In the genomic region with DNA sequence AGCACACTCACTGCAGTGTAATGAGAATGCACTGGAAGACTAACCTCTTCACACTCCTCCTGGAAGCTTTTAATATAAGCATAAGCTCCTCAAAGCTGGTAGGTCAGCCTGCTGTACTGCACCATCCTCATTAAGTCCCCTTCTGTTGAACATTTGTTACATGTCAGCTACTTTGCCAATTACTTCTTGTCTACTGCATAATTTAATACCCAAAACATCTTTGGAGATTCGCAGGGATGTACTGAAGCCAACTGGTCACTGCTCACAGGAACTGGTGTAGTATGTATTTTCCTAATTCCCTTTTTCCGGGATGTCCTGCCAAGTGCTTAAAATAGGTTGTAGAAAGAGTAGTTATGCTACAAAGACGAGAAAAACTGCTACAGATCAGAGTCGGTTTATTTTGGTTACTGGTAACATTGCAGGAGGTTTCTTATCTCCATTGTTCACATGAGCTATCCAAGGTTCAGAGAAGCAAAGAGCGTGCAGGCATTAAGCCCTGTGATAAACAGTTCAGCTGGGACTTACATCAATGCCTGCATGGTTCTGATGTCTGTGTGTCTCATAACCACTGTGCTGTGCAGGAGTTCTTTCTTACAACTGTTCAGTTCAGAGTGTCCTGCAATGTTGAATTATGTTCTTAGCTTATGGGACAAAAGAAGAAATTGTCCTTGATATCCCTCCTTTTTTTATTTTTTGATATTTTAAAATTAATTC, we compare ENCODE assay signal across 13 mouse cellular contexts.
DNase-seq lines count a peak whose midpoint lies in the region; ATAC-seq and TF ChIP-seq lines count a peak whose summit lies in the region.
"Had no signal": no experiment of that assay in that cellular context is flagged by ENCODE, and none has a peak within 500 bp of the region (broad histone marks: within the 10 kb centered on the region; RNA-seq: fewer than 3 reads in every experiment).

No protein-coding gene starts in this region.

- H3K27me3 ChIP-seq in forebrain, embryonic 13.5 days, result no peaks in the 10 kb centered on the region
- H3K27me3 ChIP-seq in forebrain, embryonic 11.5 days (ENCODE audit: control insufficient read depth, insufficient read depth, low read length), result no peaks in the 10 kb centered on the region
- H3K27me3 ChIP-seq in kidney, adult 2 months (replicated peaks; ENCODE audit: control insufficient read depth, insufficient read depth, low read length), result no peaks in the 10 kb centered on the region
- H3K27me3 ChIP-seq: liver, embryonic 13.5 days; neural tube, embryonic 12.5 days had no signal

- DNase-seq in forebrain, embryonic 11.5 days (ENCODE audit: low spot score), result no peak
- DNase-seq in kidney, adult 2 months, result peak; percentile 10
- DNase-seq in kidney, adult 11 months, result no peak
- DNase-seq in MEL-GATA-1-ER (ENCODE audit: extremely low read depth, low read depth), result peak; percentile 11
- DNase-seq in heart, postnatal 10 days, result peak; percentile 23 to 32
- no peak for DNase-seq in left cerebral cortex, postnatal 14 days (ENCODE audit: low spot score in 2 of 2)
- no peak for DNase-seq in gastrocnemius, postnatal 14 days
- DNase-seq: gastrocnemius, postnatal 36 days; liver, embryonic 13.5 days had no signal

- TF ChIP-seq CTCF in kidney, adult 2 months (conservative IDR thresholded peaks at IDR 0.05; ENCODE audit: insufficient read depth, insufficient read length, low read depth, low read length), result no peak

- H3K9me3 ChIP-seq in forebrain, embryonic 13.5 days (replicated peaks), result 0 out of 2 replicates have a peak, but pooled peaks cover 3% of the 10 kb centered on the region
- H3K9me3 ChIP-seq in forebrain, embryonic 11.5 days (ENCODE audit: control insufficient read depth, low read length), result no peaks in the 10 kb centered on the region
- H3K9me3 ChIP-seq: liver, embryonic 13.5 days; neural tube, embryonic 12.5 days had no signal

- H3K9ac ChIP-seq in forebrain, embryonic 13.5 days, result no peak overlapping the region
- H3K9ac ChIP-seq in forebrain, embryonic 11.5 days (ENCODE audit: low read length), result no peak overlapping the region
- H3K9ac ChIP-seq: liver, embryonic 13.5 days; neural tube, embryonic 12.5 days had no signal

- H3K36me3 ChIP-seq in forebrain, embryonic 13.5 days (ENCODE audit: poor library complexity, severe bottlenecking), result no peaks in the 10 kb centered on the region
- no peaks in the 10 kb centered on the region for H3K36me3 ChIP-seq in forebrain, embryonic 11.5 days (ENCODE audit: control insufficient read depth, insufficient read depth, low read length)
- H3K36me3 ChIP-seq in kidney, adult 2 months (ENCODE audit: control insufficient read depth, insufficient read depth, low read length), result no peaks in the 10 kb centered on the region
- H3K36me3 ChIP-seq: liver, embryonic 13.5 days; neural tube, embryonic 12.5 days had no signal

- TF ChIP-seq POLR2A in kidney, adult 2 months (IDR thresholded peaks at IDR 0.05; ENCODE audit: low read depth, low read length), result no peak

- H3K4me2 ChIP-seq in forebrain, embryonic 13.5 days, result no peak overlapping the region
- H3K4me2 ChIP-seq in forebrain, embryonic 11.5 days (ENCODE audit: low read depth, low read length, severe bottlenecking), result no peak overlapping the region
- H3K4me2 ChIP-seq: liver, embryonic 13.5 days; neural tube, embryonic 12.5 days had no signal

- no peaks in the 10 kb centered on the region for H3K4me1 ChIP-seq in forebrain, embryonic 13.5 days
- H3K4me1 ChIP-seq in forebrain, embryonic 11.5 days (replicated peaks; ENCODE audit: control insufficient read depth, insufficient read depth, low read length), result no peaks in the 10 kb centered on the region
- H3K4me1 ChIP-seq in kidney, adult 2 months (ENCODE audit: control insufficient read depth, insufficient read depth, low read length), result no peaks in the 10 kb centered on the region
- H3K4me1 ChIP-seq: liver, embryonic 13.5 days; neural tube, embryonic 12.5 days had no signal

- H3K4me3 ChIP-seq in forebrain, embryonic 13.5 days, result no peak overlapping the region
- no peak overlapping the region for H3K4me3 ChIP-seq in forebrain, embryonic 11.5 days (ENCODE audit: low read depth, low read length)
- H3K4me3 ChIP-seq in kidney, adult 2 months (ENCODE audit: insufficient read depth, low read depth, low read length), result no peak overlapping the region
- H3K4me3 ChIP-seq: liver, embryonic 13.5 days; neural tube, embryonic 12.5 days had no signal

- WGBS in forebrain, embryonic 13.5 days, result 66% methylated on average over 5 of the region's 5 CpGs
- 69% methylated on average over 5 of the region's 5 CpGs for WGBS in forebrain, embryonic 11.5 days
- 57% methylated on average over 5 of the region's 5 CpGs for WGBS in kidney, adult 2 months

- peak; percentile 95 for ATAC-seq in forebrain, embryonic 13.5 days
- no peak for ATAC-seq in forebrain, embryonic 11.5 days (replicated peaks; ENCODE audit: low FRiP score)
- ATAC-seq: intestine, embryonic 16.5 days had no signal

- intact Hi-C loops in heart, postnatal 10 days (cut with DNase I), result loop anchor here (10.0 kb wide), 1 partner anchor 249 kb away; the partner anchor contains the start of gene Pcdh18
- intact Hi-C loops in left cerebral cortex, postnatal 14 days (cut with DNase I), result no loop called here
- intact Hi-C loops in gastrocnemius, postnatal 14 days (cut with DNase I; ENCODE audit: low total_unique reads), result no loop called here

- peak overlapping the region; percentile 57; the same call in 1 of the 2 replicates for H3K27ac ChIP-seq in forebrain, embryonic 13.5 days
- no peak overlapping the region for H3K27ac ChIP-seq in forebrain, embryonic 11.5 days (ENCODE audit: low read depth, low read length)
- H3K27ac ChIP-seq in kidney, adult 2 months (ENCODE audit: insufficient read depth, low read depth, low read length), result no peak overlapping the region
- H3K27ac ChIP-seq: liver, embryonic 13.5 days; macrophage; neural tube, embryonic 12.5 days had no signal

Comparison
In these comparisons a context has a peak if more than half of its experiments do, and no peak if none do; other contexts are left out.
1. DNase-seq: peak in kidney, adult 2 months (single experiment), MEL-GATA-1-ER (single experiment) and heart, postnatal 10 days (2 of 2); none in forebrain, embryonic 11.5 days (single experiment), kidney, adult 11 months (single experiment), left cerebral cortex, postnatal 14 days (0 of 2) and gastrocnemius, postnatal 14 days (single experiment).